Mouse (Mus musculus): ENCODE measurements around the gene Barx1.

The Barx1 gene

GRCm38 (mm10) chr13:48660221-48660734 is 2.5 kb upstream of the Barx1 start:
- DNase-seq (ENCODE audit: low read depth, low spot score), result no peak

GRCm38 (mm10) chr13:48660741-48661140 is 2.1 kb upstream of the Barx1 start:
- DNase-seq (ENCODE audit: low read depth, low spot score), result no peak

GRCm38 (mm10) chr13:48661561-48661960 is 1.2 kb upstream of the Barx1 start:
- no peak for DNase-seq (ENCODE audit: low read depth, low spot score)

- DNase-seq (ENCODE audit: low read depth, low spot score), result no peak
These were observed 601 bp downstream of the Barx1 start for GRCm38 (mm10) chr13:48663211-48663987.

- DNase-seq (ENCODE audit: low read depth, low spot score), result no peak
These were observed 1.2 kb downstream of the Barx1 start for GRCm38 (mm10) chr13:48663988-48664339.

GRCm38 (mm10) chr13:48664916-48665655 is 2.3 kb downstream of the Barx1 start:
- no peak for DNase-seq (ENCODE audit: low read depth, low spot score)

- DNase-seq (ENCODE audit: low read depth, low spot score), result no peak
These were observed 3.1 kb downstream of the Barx1 start for GRCm38 (mm10) chr13:48665656-48666597.

GRCm38 (mm10) chr13:48667461-48667860 is 4.7 kb downstream of the Barx1 start:
- no peak for DNase-seq (ENCODE audit: low read depth, low spot score)

DNA sequence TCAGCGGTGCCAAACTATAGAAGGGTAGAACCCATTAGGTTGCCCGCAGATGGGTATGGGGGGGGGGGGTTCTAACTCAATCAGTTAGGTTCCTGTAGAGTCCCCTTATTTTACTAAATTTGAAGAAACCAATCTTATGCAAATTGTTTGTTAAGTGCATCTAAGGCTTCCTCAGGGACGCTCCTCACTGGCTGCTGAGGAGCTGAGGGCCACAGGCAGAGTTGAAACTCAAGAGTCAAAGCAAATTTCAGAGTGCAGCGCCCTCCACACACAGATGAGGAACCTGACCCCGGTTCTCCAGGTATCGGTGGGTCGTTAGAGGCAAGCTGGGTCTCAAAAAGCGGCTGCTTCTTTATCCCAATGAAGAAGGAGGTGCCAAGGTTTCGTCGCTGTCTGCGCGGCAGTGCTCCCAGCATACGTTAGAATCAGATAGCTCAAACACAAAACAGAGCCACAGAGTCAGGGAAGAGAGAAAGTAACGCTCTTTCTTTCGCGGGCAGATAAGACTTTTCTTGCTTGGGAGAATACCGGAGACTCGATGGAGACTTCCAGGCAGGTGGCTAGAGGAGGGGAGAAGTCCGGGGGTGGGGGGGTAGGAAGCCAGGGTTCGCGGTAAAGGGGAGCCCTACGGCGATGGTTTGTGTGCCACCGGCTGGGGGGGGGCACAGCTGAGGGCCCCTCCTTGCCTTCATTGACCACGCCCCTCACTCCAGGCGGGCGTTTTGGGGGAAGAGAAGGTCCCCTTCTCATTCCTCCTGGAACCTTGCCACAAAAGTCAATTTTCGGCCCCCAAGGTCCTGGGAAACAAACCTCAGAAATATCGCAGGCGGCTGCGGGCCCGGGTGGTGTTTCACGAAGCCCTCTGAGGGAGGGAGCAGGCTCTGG is 5.5 kb downstream of the Barx1 start:
- no peak for DNase-seq (ENCODE audit: low read depth, low spot score)

DNA sequence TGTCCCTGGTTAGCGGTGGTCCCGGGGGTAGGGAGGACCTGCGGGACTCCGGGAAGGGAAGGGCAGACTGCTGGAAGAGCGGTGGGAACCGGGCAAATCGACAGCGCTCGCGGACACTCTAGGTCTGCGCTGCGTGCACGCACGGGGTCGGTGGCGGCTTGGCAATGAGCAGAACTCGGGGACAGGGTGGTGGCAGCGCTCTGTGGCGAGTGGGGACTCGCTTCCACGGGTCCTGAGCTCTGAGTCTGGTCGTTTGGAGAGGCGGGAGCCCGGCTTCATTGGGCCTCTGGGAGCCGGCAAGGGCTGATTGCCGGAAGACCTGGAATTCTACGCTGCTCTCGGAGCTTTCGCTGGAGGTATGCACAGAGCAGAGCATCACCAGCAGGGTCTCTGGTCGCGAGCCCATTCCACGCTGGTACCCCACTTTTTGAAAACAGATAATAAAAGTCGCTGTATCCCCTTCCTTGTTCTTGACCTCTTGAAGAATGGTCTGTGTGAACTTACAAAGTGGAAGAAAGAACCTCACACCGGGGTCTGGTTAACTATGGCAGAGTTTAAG is 6.3 kb downstream of the Barx1 start:
- DNase-seq (ENCODE audit: low read depth, low spot score), result no peak

DNA sequence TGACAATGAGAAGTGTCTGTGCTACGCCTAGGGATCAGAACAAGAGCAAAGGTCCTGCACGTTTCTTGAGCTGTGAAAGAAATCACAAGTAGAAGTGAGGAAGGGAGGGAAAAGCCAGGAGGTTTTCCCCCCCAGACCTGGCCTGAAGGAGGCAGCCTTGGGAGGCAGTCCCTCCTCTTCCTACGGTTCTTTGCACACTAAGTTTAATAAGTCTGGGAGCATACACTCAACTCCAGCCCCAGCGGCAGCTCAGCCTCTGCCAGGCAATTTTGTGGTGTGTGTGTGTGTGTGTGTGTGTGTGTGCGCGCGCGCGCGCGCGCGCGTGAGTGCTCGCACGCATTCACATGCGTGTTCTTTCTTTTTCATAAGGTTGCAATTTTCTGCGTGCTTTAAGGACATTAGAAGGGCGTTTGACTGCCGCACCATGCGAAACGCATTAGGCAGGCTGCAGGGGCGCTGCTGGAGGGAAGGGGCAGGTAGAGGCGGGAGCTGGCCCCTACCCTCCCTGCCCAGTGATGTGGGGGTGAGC is 9.6 kb downstream of the Barx1 start:
- DNase-seq (ENCODE audit: low read depth, low spot score), result no peak

DNA sequence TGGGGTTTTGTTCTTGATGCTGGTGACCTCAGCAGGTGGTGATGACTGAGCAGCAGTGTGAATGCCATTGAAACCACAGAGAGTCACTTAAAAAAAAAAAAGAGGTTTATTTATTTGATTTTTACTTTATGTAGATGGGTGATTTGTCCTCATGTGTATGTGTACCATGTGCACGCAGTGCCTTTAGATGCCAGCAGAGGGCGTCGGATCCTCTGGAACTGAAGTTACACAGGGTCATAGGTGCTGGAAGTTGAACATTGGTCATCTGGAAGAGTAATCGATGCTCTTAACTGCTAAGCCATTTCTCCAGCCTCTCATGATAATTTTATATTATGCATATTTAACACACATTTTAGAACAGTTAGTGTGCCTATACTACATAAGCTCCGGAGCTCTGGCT is 11.8 kb downstream of the Barx1 start:
- no peak for DNase-seq (ENCODE audit: low read depth, low spot score)

- DNase-seq (ENCODE audit: low read depth, low spot score), result no peak
These were observed 16.6 kb downstream of the Barx1 start for GRCm38 (mm10) chr13:48679351-48679750.

GRCm38 (mm10) chr13:48686666-48687065 is 23.9 kb downstream of the Barx1 start:
- no peak for DNase-seq (ENCODE audit: low read depth, low spot score)

DNA sequence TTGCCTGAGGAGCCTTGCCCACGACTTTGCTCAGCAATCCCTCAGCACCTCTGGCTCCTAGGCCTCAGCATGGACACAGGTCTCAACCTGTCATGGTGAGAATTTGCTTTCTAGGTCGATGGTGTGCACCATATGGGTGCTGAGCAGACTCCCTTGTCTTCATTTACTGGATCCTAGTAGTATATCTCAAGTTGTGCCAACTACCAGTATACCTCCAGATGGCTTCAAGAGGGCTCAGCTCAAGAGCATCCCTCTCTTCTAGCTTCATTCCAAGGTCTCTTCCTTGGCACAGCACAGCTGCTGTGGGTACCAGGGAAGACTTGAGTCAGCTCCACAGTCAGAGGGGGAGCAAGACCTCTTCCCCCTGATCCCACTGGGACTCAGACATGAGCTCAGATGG is 29.2 kb downstream of the Barx1 start:
- DNase-seq (ENCODE audit: low read depth, low spot score), result no peak

DNA sequence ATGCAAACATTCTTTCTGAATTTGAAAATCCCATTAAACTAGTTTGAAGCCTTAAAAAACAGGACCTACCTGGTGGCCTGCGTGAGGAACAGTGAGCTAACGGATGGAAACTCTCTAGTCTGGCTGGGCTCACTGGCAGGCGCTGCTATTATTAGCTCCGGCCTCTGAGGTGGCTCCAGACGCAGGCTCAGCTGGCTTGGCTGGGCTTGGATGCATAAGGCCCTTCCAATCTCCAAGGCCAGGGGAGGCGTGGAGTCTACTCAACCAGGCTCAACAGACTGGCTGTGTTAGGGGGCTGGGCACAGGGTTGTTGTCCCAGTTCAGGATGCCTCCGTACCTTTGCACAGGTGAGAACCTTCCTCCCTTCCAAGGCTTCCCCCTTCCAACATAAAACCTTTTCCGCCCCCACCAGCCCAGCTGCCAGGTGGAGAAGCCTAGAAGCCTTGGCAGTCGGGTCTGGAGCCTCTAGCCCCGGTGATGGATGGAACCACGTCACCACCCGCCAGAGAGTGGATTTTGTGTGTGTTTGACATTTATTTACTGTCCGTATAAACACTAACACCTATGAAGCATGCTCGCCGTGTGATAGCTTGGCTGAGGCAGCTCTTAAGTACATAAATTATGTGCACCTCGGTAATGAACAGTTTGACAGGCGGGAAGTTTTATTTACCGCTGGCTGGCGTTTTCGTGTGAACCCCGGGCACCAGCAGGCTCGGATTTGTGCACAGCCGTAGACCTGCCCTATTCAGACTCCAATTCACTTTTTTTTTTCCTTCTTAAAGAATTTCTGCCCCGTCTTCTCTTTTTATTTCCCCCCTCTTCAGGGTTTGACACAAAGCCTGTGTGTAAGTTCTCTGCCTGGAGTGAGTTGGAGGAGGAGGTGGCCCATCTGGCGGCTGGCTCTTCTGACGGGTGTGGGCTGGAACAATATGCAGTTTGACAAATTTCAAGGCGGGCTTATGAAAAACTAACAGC is 31.6 kb downstream of the Barx1 start:
- no peak for DNase-seq (ENCODE audit: low read depth, low spot score)

DNA sequence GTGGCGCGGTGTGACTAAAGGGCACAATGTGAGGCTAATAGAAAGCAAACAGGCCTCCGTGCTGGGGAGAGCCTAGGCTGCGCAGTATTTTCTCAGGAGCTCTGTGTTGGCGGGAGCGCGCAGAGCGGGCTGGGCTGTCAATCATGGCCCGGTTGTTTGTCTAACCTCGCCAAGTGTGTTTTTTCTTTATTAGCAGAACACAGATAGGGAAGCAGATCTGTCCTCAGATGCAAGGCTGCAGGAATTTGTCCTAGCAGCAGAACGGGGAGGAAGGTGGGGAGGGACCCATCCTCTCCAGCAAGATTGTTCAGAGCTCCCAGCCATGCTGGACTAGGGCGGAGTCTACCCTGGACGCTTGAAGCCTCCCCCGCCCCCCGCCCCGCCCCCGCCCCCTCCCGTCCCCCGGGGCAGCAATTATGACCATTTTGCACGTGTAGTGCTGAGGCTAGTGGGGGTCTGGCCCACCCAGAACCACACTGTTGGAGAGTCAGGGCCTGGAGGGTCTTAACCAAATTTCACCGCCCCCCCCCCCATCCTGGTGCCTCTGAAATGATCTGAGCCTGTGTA is 43.7 kb downstream of the Barx1 start:
- DNase-seq (ENCODE audit: low read depth, low spot score), result no peak

DNA sequence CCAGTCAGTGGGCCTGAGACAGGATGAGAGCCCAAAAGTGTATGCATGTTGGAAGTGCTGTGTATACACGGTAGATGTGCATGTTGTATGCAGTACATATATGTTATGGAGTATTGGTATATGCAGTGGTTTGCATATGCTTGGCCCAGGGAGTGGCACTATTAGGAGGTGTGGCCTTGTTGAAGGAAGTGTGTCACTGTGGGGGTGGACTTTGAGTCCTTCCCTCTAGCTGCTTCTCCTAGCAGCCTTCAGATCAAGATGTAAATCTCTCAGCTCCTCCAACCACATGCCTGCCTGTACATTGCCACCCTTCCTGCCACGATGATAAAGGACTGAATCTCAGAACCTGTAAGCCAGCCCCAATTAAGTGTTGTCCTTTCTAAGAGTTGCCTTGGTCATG is 49.9 kb downstream of the Barx1 start:
- no peak for DNase-seq (ENCODE audit: low read depth, low spot score)

DNA sequence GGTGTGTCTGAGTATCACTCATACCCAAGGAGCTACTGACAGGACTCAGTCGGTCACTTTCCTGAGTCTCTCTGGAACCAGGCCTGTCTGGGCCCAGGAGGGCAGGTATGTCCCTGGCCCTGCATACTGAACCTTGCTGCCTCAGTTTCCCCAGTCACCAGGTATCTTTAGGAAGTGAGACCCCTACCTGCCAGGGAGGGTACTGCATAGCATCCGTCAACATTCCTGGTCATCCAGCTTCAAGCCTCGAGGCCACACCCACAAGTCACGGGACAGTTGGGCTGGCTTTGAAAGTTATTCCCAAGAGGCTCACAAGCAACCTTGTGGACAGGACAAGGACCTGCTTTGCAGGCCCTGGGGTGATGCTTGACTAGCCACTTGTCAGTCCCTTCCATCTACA is 53.3 kb downstream of the Barx1 start:
- no peak for DNase-seq (ENCODE audit: low read depth, low spot score)

Measured in c-Kit-negative CD71-positive TER-119-positive erythroid progenitor cells, embryonic 14.5 days (primary cell).